Mouse (Mus musculus): Measurements from ENCODE around the gene Prrx1. TPM values are rescaled to one million over a fixed set of nuclear protein-coding genes. Genes with fewer than 3 reads are reported as not detected.

The Prrx1 gene
- polyA plus RNA-seq (2015; fragmentation: Nextera tagmentation; extraction: Ambion mirVana): 102 and 115 TPM in 2 replicates

DNA sequence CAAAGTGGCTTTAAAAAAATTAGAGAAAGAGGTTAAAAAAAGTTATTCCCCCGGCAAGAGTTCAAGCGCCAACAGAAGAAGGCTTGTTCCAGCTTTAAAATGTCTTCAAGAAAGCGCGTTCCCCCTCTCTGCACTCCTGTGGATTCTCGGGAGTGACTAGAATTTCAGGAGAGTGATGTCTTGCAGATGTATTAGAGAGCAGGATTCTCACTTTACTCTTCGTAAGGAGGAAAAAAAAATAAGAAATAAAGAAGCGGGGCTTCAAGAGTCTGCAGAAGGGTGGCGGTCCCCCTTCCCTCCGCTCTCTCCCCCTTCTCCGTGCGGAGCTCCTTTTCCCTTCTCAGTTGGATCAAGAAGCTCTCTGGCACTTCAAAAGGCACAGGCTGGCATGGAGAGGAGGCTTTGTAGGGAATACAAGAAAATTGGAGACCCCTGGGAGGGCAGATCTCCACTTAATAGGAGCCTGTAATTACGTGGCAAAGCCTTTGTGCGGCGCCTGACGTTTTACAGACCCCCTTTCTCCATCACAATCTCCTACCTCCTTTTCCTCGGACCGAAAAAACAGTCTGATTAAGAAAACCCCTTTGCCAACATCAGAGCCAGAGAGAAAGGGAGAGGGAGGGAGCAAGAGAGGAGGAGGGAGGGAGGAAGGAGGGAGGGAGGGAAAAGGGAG lies at the start of gene Prrx1:
Gene Prrx1, minus strand, starts transcription at position 610 of the 673 bp plus-strand sequence.
- peak; percentile 48 for ATAC-seq (ENCODE audit: insufficient number of reproducible peaks, low FRiP score, low TSS enrichment, low read depth)
- peaks cover 24% of the 10 kb centered on the region for H3K4me1 ChIP-seq
- no peaks in the 10 kb centered on the region for H3K9me3 ChIP-seq
- peak within 1 kb of the TSS; percentile 99 for H3K27ac ChIP-seq
- H3K27me3 ChIP-seq: peaks cover 12% of the 10 kb centered on the region; the same call in 1 of the 2 replicates
- peak within 1 kb of the TSS; percentile 68 for H3K4me3 ChIP-seq
- H3K36me3 ChIP-seq: no peaks in the 10 kb centered on the region
- WGBS: 1% methylated on average over 17 of the region's 17 CpGs
- H3K4me2 ChIP-seq: peak within 1 kb of the TSS; percentile 58
- peak within 1 kb of the TSS; percentile 96 for H3K9ac ChIP-seq

- H3K27me3 ChIP-seq: no peaks in the 10 kb centered on the region
- H3K4me1 ChIP-seq: peaks cover 10% of the 10 kb centered on the region
- no peak overlapping the region for H3K9ac ChIP-seq
- no peaks in the 10 kb centered on the region for H3K9me3 ChIP-seq
- ATAC-seq (ENCODE audit: insufficient number of reproducible peaks, low FRiP score, low TSS enrichment, low read depth): peak; percentile 48; the same call in 1 of the 2 replicates
- peak overlapping the region; percentile 8; the same call in 1 of the 2 replicates for H3K4me3 ChIP-seq
- H3K4me2 ChIP-seq: peak overlapping the region; percentile 36
- no peaks in the 10 kb centered on the region for H3K36me3 ChIP-seq
- 24% methylated on average over 8 of the region's 8 CpGs for WGBS
- H3K27ac ChIP-seq: peak overlapping the region; percentile 88
Observed at GRCm38 (mm10) chr1:163362202-163362601, 48.7 kb upstream of the Prrx1 start.

DNA sequence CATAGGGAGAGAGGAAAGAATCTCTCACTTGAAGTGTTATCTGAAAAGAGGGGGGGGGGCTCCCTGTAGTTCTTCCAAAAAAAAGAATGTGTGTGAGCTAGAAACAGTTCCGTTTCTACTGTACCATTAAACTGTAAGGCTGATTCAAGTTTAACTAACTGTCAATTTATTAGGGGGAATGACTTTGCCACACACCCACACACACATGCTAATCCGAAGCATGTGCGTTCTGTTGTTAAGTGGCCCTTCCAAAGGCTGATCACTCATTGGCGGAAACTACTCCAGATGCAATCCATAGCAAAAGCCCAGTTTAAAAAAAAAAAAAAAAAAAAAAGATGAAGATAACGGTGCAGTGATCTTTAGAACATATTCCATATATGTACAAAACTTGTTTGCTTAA lies 47.9 kb upstream of the Prrx1 start:
- whole genome bisulfite sequencing: 38% methylated on average over 5 of the region's 5 CpGs
- Histone ChIP-seq H3K27me3 (no peaks in the 10 kb centered on the region), H3K4me2 (peak overlapping the region; percentile 36; the same call in 1 of the 2 replicates), H3K27ac (peak overlapping the region; percentile 88), H3K4me3 (no peak overlapping the region), H3K9me3 (no peaks in the 10 kb centered on the region), H3K9ac (no peak overlapping the region), H3K36me3 (no peaks in the 10 kb centered on the region), H3K4me1 (peaks cover 10% of the 10 kb centered on the region)
- ATAC-seq (ENCODE audit: insufficient number of reproducible peaks, low FRiP score, low TSS enrichment, low read depth): 0 out of 2 replicates have a peak, but pooled peaks have one; percentile 35

GRCm38 (mm10) chr1:163360796-163361195 lies 47.3 kb upstream of the Prrx1 start:
- Histone ChIP-seq H3K27ac (peak overlapping the region; percentile 88), H3K27me3 (no peaks in the 10 kb centered on the region), H3K4me2 (0 out of 2 replicates have a peak overlapping the region, but pooled peaks have one; percentile 36), H3K4me1 (peaks cover 13% of the 10 kb centered on the region), H3K36me3 (no peaks in the 10 kb centered on the region), H3K4me3 (no peak overlapping the region; the same call in 1 of the 2 replicates), H3K9me3 (no peaks in the 10 kb centered on the region), H3K9ac (no peak overlapping the region)
- 29% methylated on average over 6 of the region's 6 CpGs for WGBS
- ATAC-seq (ENCODE audit: insufficient number of reproducible peaks, low FRiP score, low TSS enrichment, low read depth): no peak

GRCm38 (mm10) chr1:163359521-163359920 lies 46.0 kb upstream of the Prrx1 start:
- no peak overlapping the region for H3K4me3 ChIP-seq
- H3K27ac ChIP-seq: no peak overlapping the region

DNA sequence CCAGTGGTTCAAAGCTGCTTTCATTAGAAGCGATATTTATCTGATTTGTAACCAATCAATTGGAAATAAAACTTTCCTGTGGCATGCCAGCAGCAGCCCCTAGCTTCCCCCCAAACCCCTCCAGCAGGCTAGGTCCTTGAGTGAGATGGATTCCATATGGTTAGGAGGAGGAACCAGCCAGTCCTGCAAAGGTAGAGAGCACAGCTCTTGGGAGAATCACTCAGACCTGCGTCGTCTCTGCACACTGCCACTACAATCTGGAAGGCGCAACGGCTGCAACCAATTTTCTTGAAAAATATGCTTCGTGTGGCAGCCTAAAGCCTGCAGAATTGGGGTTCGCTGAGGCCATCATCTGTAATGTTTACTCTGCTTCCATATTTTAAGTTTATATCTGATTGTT lies 44.7 kb upstream of the Prrx1 start:
- H3K4me3 ChIP-seq: peak overlapping the region; percentile 15
- H3K4me2 ChIP-seq: peak overlapping the region; percentile 25
- no peaks in the 10 kb centered on the region for H3K27me3 ChIP-seq
- H3K36me3 ChIP-seq: no peaks in the 10 kb centered on the region
- no peak overlapping the region for H3K9ac ChIP-seq
- H3K27ac ChIP-seq: peak overlapping the region; percentile 67
- H3K9me3 ChIP-seq: no peaks in the 10 kb centered on the region
- peaks cover 16% of the 10 kb centered on the region for H3K4me1 ChIP-seq
- ATAC-seq (ENCODE audit: insufficient number of reproducible peaks, low FRiP score, low TSS enrichment, low read depth): no peak
- 24% methylated on average over 7 of the region's 7 CpGs for WGBS

More at GRCm38 (mm10) chr1:163359521-163359920, 46.0 kb upstream of the Prrx1 start:
- Histone ChIP-seq H3K27me3 (no peaks in the 10 kb centered on the region), H3K9me3 (no peaks in the 10 kb centered on the region), H3K36me3 (no peaks in the 10 kb centered on the region), H3K9ac (no peak overlapping the region), H3K4me1 (peaks cover 16% of the 10 kb centered on the region), H3K4me2 (no peak overlapping the region)
- ATAC-seq (ENCODE audit: insufficient number of reproducible peaks, low FRiP score, low TSS enrichment, low read depth): no peak
- 84% methylated on average over 3 of the region's 3 CpGs for WGBS

DNA sequence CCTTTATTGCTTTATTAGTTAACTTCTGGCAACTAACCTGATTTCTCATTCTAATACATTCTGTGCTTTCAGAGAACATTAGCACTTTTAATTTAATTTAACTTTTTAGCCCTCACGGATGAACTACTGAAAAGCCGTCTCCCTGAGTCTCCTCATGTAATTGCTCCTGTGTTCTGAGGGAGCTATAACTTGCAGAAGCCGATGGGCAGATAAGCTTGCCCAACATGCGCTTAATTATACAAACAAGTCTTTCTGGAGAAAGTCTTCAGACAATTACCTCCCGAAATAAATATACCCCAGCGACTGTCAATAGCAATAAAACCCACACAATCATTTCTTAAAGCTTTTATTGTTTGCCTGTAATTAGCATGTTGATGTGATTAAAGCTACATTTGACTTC lies 44.2 kb upstream of the Prrx1 start:
- Histone ChIP-seq H3K27me3 (no peaks in the 10 kb centered on the region), H3K9ac (no peak overlapping the region), H3K4me1 (peaks cover 16% of the 10 kb centered on the region), H3K36me3 (no peaks in the 10 kb centered on the region), H3K27ac (peak overlapping the region; percentile 67), H3K4me3 (peak overlapping the region; percentile 15; the same call in 1 of the 2 replicates), H3K9me3 (no peaks in the 10 kb centered on the region), H3K4me2 (peak overlapping the region; percentile 25)
- ATAC-seq (ENCODE audit: insufficient number of reproducible peaks, low FRiP score, low TSS enrichment, low read depth): no peak
- 24% methylated on average over 6 of the region's 6 CpGs for WGBS

DNA sequence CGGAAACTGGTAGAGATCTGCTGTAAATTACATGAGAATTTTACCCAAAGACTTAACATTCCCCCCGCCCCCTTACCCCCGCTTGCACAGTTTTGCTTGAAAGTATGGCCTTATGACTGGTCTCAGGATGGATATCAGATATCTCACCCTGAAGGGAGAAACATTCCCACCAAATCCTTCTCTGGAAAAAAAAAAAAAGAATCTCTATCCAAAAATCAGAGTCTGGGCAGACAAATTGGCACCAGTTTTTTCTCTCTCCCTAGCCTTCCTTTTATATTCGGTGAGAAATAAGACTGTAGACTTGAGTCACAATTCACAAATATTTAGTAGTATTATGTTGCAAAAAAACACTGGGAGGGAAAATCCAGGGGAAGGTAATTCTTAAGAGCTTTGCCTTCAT lies 42.7 kb upstream of the Prrx1 start:
- Histone ChIP-seq H3K27me3 (no peaks in the 10 kb centered on the region), H3K4me1 (peaks cover 9% of the 10 kb centered on the region; the same call in 1 of the 2 replicates), H3K27ac (no peak overlapping the region), H3K9ac (no peak overlapping the region), H3K9me3 (no peaks in the 10 kb centered on the region), H3K4me3 (no peak overlapping the region), H3K36me3 (no peaks in the 10 kb centered on the region), H3K4me2 (no peak overlapping the region)
- no peak for ATAC-seq (ENCODE audit: insufficient number of reproducible peaks, low FRiP score, low TSS enrichment, low read depth)
- 24% methylated on average over 4 of the region's 4 CpGs for WGBS

DNA sequence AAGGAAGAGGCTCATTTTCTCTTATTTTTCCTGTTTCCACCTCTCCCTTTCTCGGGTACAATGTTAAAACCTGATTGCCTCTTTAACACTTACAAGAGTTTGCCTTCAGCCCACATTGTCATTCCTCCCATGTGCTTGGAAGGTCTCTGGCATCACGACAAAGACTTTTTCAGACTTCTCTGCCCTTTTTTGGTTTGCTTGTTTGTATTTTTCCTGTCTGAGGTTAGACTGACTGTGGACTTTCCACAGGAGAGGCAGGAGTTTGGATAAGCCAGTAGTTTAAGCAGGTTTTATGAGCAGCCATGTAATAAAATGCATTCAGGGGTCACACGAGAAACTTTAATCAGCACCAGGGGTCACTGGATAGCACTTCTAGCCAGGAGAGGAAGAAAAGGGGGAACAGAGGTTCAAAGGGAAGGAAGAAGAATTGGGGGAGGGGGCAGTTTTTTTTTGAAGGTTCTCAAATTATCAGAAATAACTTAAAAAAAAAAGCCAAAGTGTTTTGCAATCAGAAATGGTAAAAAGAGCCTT lies 42.2 kb upstream of the Prrx1 start:
- 21% methylated on average over 3 of the region's 3 CpGs for WGBS
- Histone ChIP-seq H3K9ac (no peak overlapping the region), H3K36me3 (no peaks in the 10 kb centered on the region), H3K27me3 (no peaks in the 10 kb centered on the region), H3K9me3 (no peaks in the 10 kb centered on the region), H3K4me2 (no peak overlapping the region), H3K27ac (no peak overlapping the region), H3K4me3 (no peak overlapping the region), H3K4me1 (peaks cover 9% of the 10 kb centered on the region; the same call in 1 of the 2 replicates)
- ATAC-seq (ENCODE audit: insufficient number of reproducible peaks, low FRiP score, low TSS enrichment, low read depth): no peak

- 59% methylated on average over 3 of the region's 3 CpGs for WGBS
- Histone ChIP-seq H3K36me3 (no peaks in the 10 kb centered on the region), H3K27ac (no peak overlapping the region), H3K9ac (no peak overlapping the region), H3K9me3 (no peaks in the 10 kb centered on the region), H3K4me3 (no peak overlapping the region), H3K27me3 (no peaks in the 10 kb centered on the region), H3K4me1 (peaks cover 3% of the 10 kb centered on the region; the same call in 1 of the 2 replicates), H3K4me2 (no peak overlapping the region)
- ATAC-seq (ENCODE audit: insufficient number of reproducible peaks, low FRiP score, low TSS enrichment, low read depth): no peak
Observed at GRCm38 (mm10) chr1:163350988-163351387, 37.5 kb upstream of the Prrx1 start.

DNA sequence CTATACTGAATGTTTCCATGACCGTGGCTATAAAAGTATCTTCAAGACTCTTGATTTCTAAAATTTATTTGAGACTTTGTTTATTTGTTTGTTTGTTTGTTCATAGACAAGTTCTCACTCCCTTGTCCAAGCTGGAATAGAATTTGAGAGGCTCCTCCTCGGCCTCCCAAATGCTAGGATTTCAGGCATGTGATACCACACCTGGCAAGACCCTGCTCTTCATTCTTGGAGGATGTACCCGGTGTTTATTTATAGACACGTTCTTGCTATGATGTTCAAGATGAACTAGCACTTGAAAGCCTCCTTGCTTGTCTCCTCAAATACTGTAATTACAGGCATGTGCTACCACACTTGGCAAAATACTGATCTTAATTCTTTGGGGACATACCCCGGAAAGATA lies 32.0 kb upstream of the Prrx1 start:
- Histone ChIP-seq H3K4me1 (no peaks in the 10 kb centered on the region), H3K27ac (no peak overlapping the region), H3K4me2 (no peak overlapping the region), H3K4me3 (no peak overlapping the region), H3K36me3 (no peaks in the 10 kb centered on the region), H3K9ac (no peak overlapping the region), H3K9me3 (no peaks in the 10 kb centered on the region), H3K27me3 (no peaks in the 10 kb centered on the region)
- no peak for ATAC-seq (ENCODE audit: insufficient number of reproducible peaks, low FRiP score, low TSS enrichment, low read depth)
- WGBS: 75% methylated on average over 5 of the region's 5 CpGs

GRCm38 (mm10) chr1:163344931-163345330 lies 31.4 kb upstream of the Prrx1 start:
- Histone ChIP-seq H3K27ac (no peak overlapping the region), H3K9ac (no peak overlapping the region), H3K27me3 (no peaks in the 10 kb centered on the region), H3K36me3 (no peaks in the 10 kb centered on the region), H3K9me3 (no peaks in the 10 kb centered on the region), H3K4me3 (no peak overlapping the region), H3K4me1 (no peaks in the 10 kb centered on the region), H3K4me2 (no peak overlapping the region)
- WGBS: 47% methylated on average over 1 of the region's 1 CpGs
- no peak for ATAC-seq (ENCODE audit: insufficient number of reproducible peaks, low FRiP score, low TSS enrichment, low read depth)
